ENCODE assay signal across 8 mouse cellular contexts in the genomic region with DNA sequence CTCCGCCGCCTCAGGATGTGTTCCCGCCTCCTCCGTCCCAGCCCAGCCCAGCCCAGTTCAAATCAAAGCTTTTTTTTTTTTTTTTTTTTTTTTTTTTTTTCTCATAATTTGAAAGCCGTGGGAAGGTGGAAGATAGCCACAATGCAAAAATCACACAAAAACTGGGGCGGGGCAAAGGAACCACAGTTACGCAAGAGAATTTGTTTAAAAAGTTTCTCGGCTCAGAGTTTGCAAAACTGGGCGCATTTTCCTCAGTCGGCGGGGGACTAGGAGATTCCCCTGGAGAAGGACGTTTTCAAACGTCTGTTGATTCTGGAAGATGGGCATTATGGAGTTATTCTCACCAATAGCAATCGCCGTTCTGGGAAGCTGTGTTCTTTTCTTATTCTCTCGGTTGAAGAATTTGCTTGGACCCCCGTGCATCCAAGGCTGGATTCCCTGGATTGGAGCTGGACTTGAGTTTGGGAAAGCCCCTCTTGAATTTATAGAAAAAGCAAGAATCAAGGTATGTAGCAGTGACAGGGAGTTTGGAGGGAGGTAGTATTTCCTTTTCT. TPM values are rescaled to one million over a fixed set of nuclear protein-coding genes. Genes with fewer than 3 reads are reported as not detected.
DNase-seq lines count a peak whose midpoint lies in the region; ATAC-seq and TF ChIP-seq lines count a peak whose summit lies in the region.

Cyp39a1 (plus strand) TSS at position 136 of the 554 bp plus-strand sequence.

- no peak for ATAC-seq in hindbrain, embryonic 13.5 days (ENCODE audit: low FRiP score)
- no peak for ATAC-seq in midbrain, embryonic 13.5 days
- ATAC-seq in granulocyte monocyte progenitor cell, adult 5-6 weeks (replicated peaks; ENCODE audit: poor library complexity, severe bottlenecking) = no peak

- H3K4me1 ChIP-seq in kidney, adult 2 months (ENCODE audit: control insufficient read depth, insufficient read depth, low read length) = peaks cover 9% of the 10 kb centered on the region; the same call in 1 of the 2 replicates
- peaks cover 4% of the 10 kb centered on the region; the same call in 1 of the 2 replicates for H3K4me1 ChIP-seq in cortical plate, adult 2 months (ENCODE audit: control insufficient read depth, insufficient read depth, low read length)
- peaks cover 22% of the 10 kb centered on the region for H3K4me1 ChIP-seq in hindbrain, embryonic 13.5 days (replicated peaks)
- peaks cover 25% of the 10 kb centered on the region for H3K4me1 ChIP-seq in midbrain, embryonic 13.5 days (replicated peaks)

- no peak for DNase-seq in kidney, adult 2 months
- DNase-seq in kidney, postnatal 10 days = no peak
- DNase-seq in cerebellum, adult 18-20 months = no peak
- DNase-seq in frontal cortex, postnatal 10 days (ENCODE audit: low spot score in 2 of 2) = no peak

- H3K36me3 ChIP-seq in kidney, adult 2 months (ENCODE audit: control insufficient read depth, insufficient read depth, low read length) = no peaks in the 10 kb centered on the region
- H3K36me3 ChIP-seq in hindbrain, embryonic 13.5 days = peaks cover 17% of the 10 kb centered on the region
- peaks cover 15% of the 10 kb centered on the region for H3K36me3 ChIP-seq in midbrain, embryonic 13.5 days

- peak within 1 kb of the TSS; percentile 83 for H3K4me3 ChIP-seq in kidney, adult 2 months (ENCODE audit: insufficient read depth, low read depth, low read length)
- peak within 1 kb of the TSS; percentile 94 for H3K4me3 ChIP-seq in cortical plate, adult 2 months (ENCODE audit: insufficient read depth, low read length)
- H3K4me3 ChIP-seq in hindbrain, embryonic 13.5 days = peak within 1 kb of the TSS; percentile 89
- H3K4me3 ChIP-seq in midbrain, embryonic 13.5 days (replicated peaks) = peak within 1 kb of the TSS; percentile 93

- H3K9me3 ChIP-seq in hindbrain, embryonic 13.5 days = no peaks in the 10 kb centered on the region
- no peaks in the 10 kb centered on the region for H3K9me3 ChIP-seq in midbrain, embryonic 13.5 days

- under 1% methylated on average over 17 of the region's 17 CpGs for WGBS in kidney, adult 2 months
- WGBS in hindbrain, embryonic 13.5 days = under 1% methylated on average over 17 of the region's 17 CpGs
- 1% methylated on average over 17 of the region's 17 CpGs for WGBS in midbrain, embryonic 13.5 days

- no peak for TF ChIP-seq CTCF in kidney, adult 2 months (conservative IDR thresholded peaks at IDR 0.05; ENCODE audit: insufficient read depth, insufficient read length, low read depth, low read length)
- no peak for TF ChIP-seq CTCF in cortical plate, adult 2 months (IDR thresholded peaks at IDR 0.05; ENCODE audit: extremely low read depth, insufficient read depth, low read length)

- TF ChIP-seq POLR2A in kidney, adult 2 months (IDR thresholded peaks at IDR 0.05; ENCODE audit: low read depth, low read length) = no peak
- no peak for TF ChIP-seq POLR2A in cortical plate, adult 2 months (IDR thresholded peaks at IDR 0.05; ENCODE audit: extremely low read depth, insufficient read depth, low read length)

- peak within 1 kb of the TSS; percentile 92 for H3K9ac ChIP-seq in hindbrain, embryonic 13.5 days
- H3K9ac ChIP-seq in midbrain, embryonic 13.5 days (replicated peaks) = peak within 1 kb of the TSS; percentile 93

- H3K27ac ChIP-seq in kidney, adult 2 months (ENCODE audit: insufficient read depth, low read depth, low read length) = peak within 1 kb of the TSS; percentile 21; the same call in 1 of the 2 replicates
- H3K27ac ChIP-seq in cortical plate, adult 2 months (ENCODE audit: insufficient read depth, low read length) = peak within 1 kb of the TSS; percentile 72
- peak within 1 kb of the TSS; percentile 83 for H3K27ac ChIP-seq in hindbrain, embryonic 13.5 days
- peak within 1 kb of the TSS; percentile 80 for H3K27ac ChIP-seq in midbrain, embryonic 13.5 days

- peak within 1 kb of the TSS; percentile 60 for H3K4me2 ChIP-seq in hindbrain, embryonic 13.5 days
- H3K4me2 ChIP-seq in midbrain, embryonic 13.5 days (replicated peaks) = peak within 1 kb of the TSS; percentile 64

- no peaks in the 10 kb centered on the region for H3K27me3 ChIP-seq in kidney, adult 2 months (replicated peaks; ENCODE audit: control insufficient read depth, insufficient read depth, low read length)
- no peaks in the 10 kb centered on the region for H3K27me3 ChIP-seq in hindbrain, embryonic 13.5 days
- no peaks in the 10 kb centered on the region for H3K27me3 ChIP-seq in midbrain, embryonic 13.5 days

RNA-seq across cellular contexts. Expression of gene Cyp39a1, which starts in this region (rescaled TPM):
- polyA plus RNA-seq in kidney, adult 2 months (2012; rRNA removed) = 2.6 and 3.6 TPM in 2 replicates
- polyA plus RNA-seq in cortical plate, adult 2 months (2012; rRNA removed) = 2.6 and 2.8 TPM in 2 replicates
- 14.3 and 16.8 TPM in 2 replicates for polyA plus RNA-seq in hindbrain, embryonic 13.5 days (2015; fragmentation: Nextera tagmentation; extraction: Ambion mirVana)
- polyA plus RNA-seq in midbrain, embryonic 13.5 days (2015; fragmentation: Nextera tagmentation; extraction: Ambion mirVana) = 18.7 and 18.9 TPM in 2 replicates
- 2.3 and 2.4 TPM in 2 replicates for total RNA-seq in granulocyte monocyte progenitor cell, adult 5-6 weeks (2014; fragmentation: Nextera tagmentation)
- 4.0 and 5.2 TPM in 2 replicates for total RNA-seq in granulocyte monocyte progenitor cell, adult 5-6 weeks (2017)

Comparison
In these comparisons a context has a peak if more than half of its experiments do, and no peak if none do; other contexts are left out.
1. H3K27ac ChIP-seq: peak in every context shown above with its lines; median percentile 83 in hindbrain, embryonic 13.5 days; 80 in midbrain, embryonic 13.5 days; 72 in cortical plate, adult 2 months; 21 in kidney, adult 2 months.